Mouse (Mus musculus) thymus, postnatal 0 days (tissue): ENCODE measurements around the gene Acat1. TPM values are rescaled to one million over a fixed set of nuclear protein-coding genes. Genes with fewer than 3 reads are reported as not detected.

Experiments used
- DNase-seq: peaks from one replicate; pipeline ENCODE4 v3.0.0-alpha.2; 2015; ENCODE audit warnings: low spot score
- polyA plus RNA-seq: library from polyadenylated mRNA; unstranded; fragments of >200 nt; fragmentation: Nextera tagmentation; extraction: Ambion mirVana; gene quantifications from 2 replicates; pipeline ENCODE4 v1.2.1, GENCODE M21; 2015

Gene Acat1
- polyA plus RNA-seq = 88.6 and 99.1 TPM in 2 replicates

GRCm38 (mm10) chr9:53609968-53610781 lies at the start of gene Acat1:
TSS of gene Acat1 (minus strand) at chr9:53610382.
- peak; percentile 90 for DNase-seq

- DNase-seq = no peak
Observed at GRCm38 (mm10) chr9:53634796-53635195, 24.6 kb upstream of the Acat1 start.

- no peak for DNase-seq
Observed at GRCm38 (mm10) chr9:53615246-53615645, 5.1 kb upstream of the Acat1 start.

GRCm38 (mm10) chr9:53614286-53614685 lies 4.1 kb upstream of the Acat1 start:
- no peak for DNase-seq

GRCm38 (mm10) chr9:53609306-53609967 lies 745 bp downstream of the Acat1 start:
- DNase-seq = no peak

GRCm38 (mm10) chr9:53607816-53608215 lies 2.4 kb downstream of the Acat1 start:
- DNase-seq = no peak

- no peak for DNase-seq
Observed at GRCm38 (mm10) chr9:53607192-53607591, 3.0 kb downstream of the Acat1 start.

GRCm38 (mm10) chr9:53604954-53605353 lies 5.2 kb downstream of the Acat1 start:
- no peak for DNase-seq

- DNase-seq = no peak
Observed at GRCm38 (mm10) chr9:53603849-53604248, 6.3 kb downstream of the Acat1 start.

- peak; percentile 61 for DNase-seq
Observed at GRCm38 (mm10) chr9:53603384-53603783, 6.8 kb downstream of the Acat1 start.

GRCm38 (mm10) chr9:53601541-53601940 lies 8.6 kb downstream of the Acat1 start:
- no peak for DNase-seq

- no peak for DNase-seq
Observed at GRCm38 (mm10) chr9:53598631-53599030, 11.6 kb downstream of the Acat1 start.

- DNase-seq = no peak
Observed at GRCm38 (mm10) chr9:53596971-53597600, 13.1 kb downstream of the Acat1 start.

- DNase-seq = peak; percentile 66
Observed at GRCm38 (mm10) chr9:53594764-53595163, 15.4 kb downstream of the Acat1 start.

GRCm38 (mm10) chr9:53581870-53582269 lies 28.3 kb downstream of the Acat1 start:
- no peak for DNase-seq

- DNase-seq = no peak
Observed at GRCm38 (mm10) chr9:53575721-53576120, 34.5 kb downstream of the Acat1 start.

- DNase-seq = no peak
Observed at GRCm38 (mm10) chr9:53572516-53573307, 37.5 kb downstream of the Acat1 start.

- no peak for DNase-seq
Observed at GRCm38 (mm10) chr9:53570662-53571061, 39.5 kb downstream of the Acat1 start.

GRCm38 (mm10) chr9:53537336-53537965 lies 72.7 kb downstream of the Acat1 start:
- peak; percentile 18 for DNase-seq

- DNase-seq = peak; percentile 100
Observed at GRCm38 (mm10) chr9:53536558-53537320, 73.4 kb downstream of the Acat1 start, which contains the start of the genes Atm and Npat. TSS of gene Atm (minus strand) at chr9:53536740. TSS of gene Npat (plus strand) at chr9:53537047.
